Mouse (Mus musculus) embryonic facial prominence, embryonic 10.5 days (tissue): ENCODE measurements at regions not wholly inside any gene's neighbourhood (a gene's known extent, or its start where the extent isn't known, plus 50 kb on each side); places are given as distances from the start of the nearest gene placed in this dataset.
A peak's percentile ranks its signal among the peaks of the same experiment; 100 is the strongest.
"Not testable (repeated sequence)": the region's sequence is repeated elsewhere in the genome, so short reads cannot be mapped to it uniquely, and the experiment has no call there.

Experiments
- DNase-seq: peaks from one replicate; pipeline ENCODE4 v3.0.0-alpha.2; 2017; ENCODE audit warnings: low spot score
- H3K27ac ChIP-seq: fragments of 300-500 bp; sonication (generic); replicated peaks from 2 replicates; pipeline ENCODE4 v1.5.1; 2016; ENCODE audit warnings: mild to moderate bottlenecking
- H3K27me3 ChIP-seq: fragments of 300-500 bp; sonication (generic); replicated peaks from 2 replicates; pipeline ENCODE4 v1.6.1; 2016; ENCODE audit warnings: low read depth, mild to moderate bottlenecking; ENCODE audit not compliant: poor library complexity, severe bottlenecking
- H3K36me3 ChIP-seq: fragments of 300-500 bp; sonication (generic); replicated peaks from 2 replicates; pipeline ENCODE4 v1.6.1; 2016; ENCODE audit warnings: mild to moderate bottlenecking, moderate library complexity
- H3K4me1 ChIP-seq: fragments of 300-500 bp; sonication (generic); 2 replicates; pipeline ENCODE4 v1.6.1; 2016
- H3K4me3 ChIP-seq: fragments of 300-500 bp; sonication (generic); 2 replicates; pipeline ENCODE4 v1.5.1; 2016; ENCODE audit warnings: mild to moderate bottlenecking, moderate library complexity
- H3K9me3 ChIP-seq: fragments of 300-500 bp; sonication (generic); 2 replicates; pipeline ENCODE4 v1.6.1; 2016; ENCODE audit warnings: mild to moderate bottlenecking
- WGBS: fragments of 180-500 bp; shearing (Covaris S2); methylation state at CpG from one replicate; pipeline ENCODE4 v1.1.7; 2016; 5-methylcytosine and 5-hydroxymethylcytosine counted together

DNA sequence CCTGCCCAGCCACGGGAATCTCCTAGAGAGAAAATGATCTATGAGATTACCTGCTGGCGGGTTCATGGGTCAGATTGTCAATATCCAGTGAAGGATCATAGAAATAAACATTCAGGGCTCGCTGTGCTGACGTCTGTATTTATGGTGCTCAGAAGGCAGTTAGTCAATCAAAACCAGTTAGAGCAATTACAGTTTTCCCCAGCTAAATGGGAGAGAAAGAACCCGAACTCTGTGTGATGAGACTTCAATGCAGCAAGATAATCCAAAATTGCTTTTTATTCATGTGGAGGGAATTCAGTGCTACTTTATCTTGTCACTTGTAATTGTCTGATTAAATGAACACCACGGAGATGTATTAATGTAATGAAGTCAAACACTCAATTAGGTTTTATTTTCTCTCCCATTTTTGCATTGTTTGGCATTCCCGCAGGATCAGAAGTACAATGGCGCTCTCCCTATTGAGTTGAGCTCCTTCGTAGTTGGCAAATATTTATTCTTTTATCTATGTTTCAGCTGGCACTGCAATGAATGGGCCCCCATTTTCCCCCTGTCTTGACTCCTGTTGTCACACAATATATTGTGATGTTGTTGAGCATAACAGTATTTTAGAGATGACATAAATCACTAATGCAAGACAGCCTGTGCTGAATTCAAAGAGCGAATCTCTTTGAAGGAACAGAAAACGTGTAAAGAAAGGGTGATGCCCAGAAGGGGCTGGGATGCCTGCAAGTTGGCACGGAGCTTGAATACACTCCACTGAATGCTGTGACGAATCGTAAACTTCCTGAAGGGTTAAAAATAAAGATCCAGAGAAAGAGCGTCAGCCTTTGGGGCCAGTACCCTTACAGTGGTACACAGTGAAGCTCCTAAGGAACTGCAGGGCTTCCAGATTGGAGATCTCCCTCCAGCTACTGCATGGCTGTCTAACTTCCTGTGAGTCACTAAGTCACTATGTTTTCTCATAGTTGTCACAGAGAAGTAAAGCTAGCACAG, 183.0 kb upstream of the Rhobtb1 start:
- no peaks in the 10 kb centered on the region for H3K36me3 ChIP-seq
- no peaks in the 10 kb centered on the region for H3K9me3 ChIP-seq
- H3K27me3 ChIP-seq, result no peaks in the 10 kb centered on the region
- H3K4me3 ChIP-seq, result no peak overlapping the region
- no peak for DNase-seq
- no peaks in the 10 kb centered on the region for H3K4me1 ChIP-seq
- 80% methylated on average over 15 of the region's 15 CpGs for WGBS
- no peak overlapping the region for H3K27ac ChIP-seq

DNA sequence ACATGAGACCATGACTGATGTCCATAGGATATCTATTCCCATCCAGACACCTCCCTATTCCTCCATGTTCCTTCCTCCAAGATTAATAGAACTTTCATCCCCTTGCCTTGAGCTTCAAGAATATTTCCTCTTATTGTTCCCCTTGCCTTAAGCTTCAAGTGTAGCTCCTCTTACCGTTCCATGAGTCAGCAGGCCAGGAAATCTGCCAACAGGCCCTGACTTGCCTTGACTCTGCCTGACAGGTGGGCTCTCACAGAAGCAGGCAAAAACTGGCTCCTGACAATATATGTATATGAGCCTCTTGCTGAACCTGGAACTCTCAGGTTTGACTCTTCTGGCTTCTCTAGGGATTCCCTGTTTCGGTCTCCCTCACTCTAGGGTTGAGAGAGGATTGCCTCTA, 180.7 kb upstream of the Rhobtb1 start:
- Histone ChIP-seq H3K4me1 (no peaks in the 10 kb centered on the region), H3K9me3 (no peaks in the 10 kb centered on the region), H3K27me3 (no peaks in the 10 kb centered on the region), H3K36me3 (no peaks in the 10 kb centered on the region), H3K27ac (no peak overlapping the region), H3K4me3 (no peak overlapping the region)
- WGBS, result 90% methylated on average over 2 of the region's 2 CpGs
- DNase-seq, result no peak

GRCm38 (mm10) chr10:68974771-68975170, 176.5 kb upstream of the Rhobtb1 start:
- Histone ChIP-seq H3K9me3 (no peaks in the 10 kb centered on the region), H3K36me3 (no peaks in the 10 kb centered on the region), H3K27me3 (no peaks in the 10 kb centered on the region), H3K4me1 (no peaks in the 10 kb centered on the region), H3K27ac (no peak overlapping the region), H3K4me3 (no peak overlapping the region)
- WGBS, result 71% methylated on average over 7 of the region's 7 CpGs
- DNase-seq, result no peak

GRCm38 (mm10) chr10:68976443-68977025, 174.7 kb upstream of the Rhobtb1 start:
- Histone ChIP-seq H3K36me3 (no peaks in the 10 kb centered on the region), H3K27me3 (no peaks in the 10 kb centered on the region), H3K9me3 (no peaks in the 10 kb centered on the region), H3K27ac (no peak overlapping the region), H3K4me1 (no peaks in the 10 kb centered on the region), H3K4me3 (no peak overlapping the region)
- no peak for DNase-seq
- 88% methylated on average over 10 of the region's 10 CpGs for WGBS

DNA sequence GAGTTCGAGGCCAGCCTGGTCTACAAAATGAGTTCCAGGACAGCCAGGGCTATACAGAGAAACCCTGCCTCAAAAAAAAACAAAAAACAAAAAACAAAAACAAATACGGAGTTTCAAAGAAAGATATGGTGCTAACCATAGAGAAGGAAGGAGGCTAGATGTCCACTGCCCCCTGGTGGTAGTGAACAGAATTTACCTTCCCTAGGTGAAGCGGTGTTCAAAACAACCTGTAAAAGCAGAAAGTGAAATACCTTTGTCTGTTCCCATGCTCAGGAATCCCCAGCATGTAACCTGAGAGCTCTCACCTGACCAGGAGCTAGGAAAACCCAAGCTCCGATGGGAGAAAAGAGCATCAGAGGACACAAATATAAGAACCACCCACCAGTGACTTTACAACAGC, 173.1 kb upstream of the Rhobtb1 start:
- no peak overlapping the region for H3K27ac ChIP-seq
- H3K9me3 ChIP-seq, result no peaks in the 10 kb centered on the region
- H3K36me3 ChIP-seq, result no peaks in the 10 kb centered on the region
- no peaks in the 10 kb centered on the region for H3K4me1 ChIP-seq
- peak; percentile 28 for DNase-seq
- 68% methylated on average over 4 of the region's 4 CpGs for WGBS
- H3K4me3 ChIP-seq, result no peak overlapping the region
- H3K27me3 ChIP-seq, result no peaks in the 10 kb centered on the region

- Histone ChIP-seq H3K36me3 (no peaks in the 10 kb centered on the region), H3K27ac (no peak overlapping the region), H3K4me3 (no peak overlapping the region), H3K27me3 (no peaks in the 10 kb centered on the region), H3K9me3 (no peaks in the 10 kb centered on the region), H3K4me1 (no peaks in the 10 kb centered on the region)
- DNase-seq, result no peak
- WGBS, result 83% methylated on average over 7 of the region's 7 CpGs
Measured at GRCm38 (mm10) chr10:68979949-68980348, 171.3 kb upstream of the Rhobtb1 start.

GRCm38 (mm10) chr10:68982288-68982687, 168.9 kb upstream of the Rhobtb1 start:
- no peak overlapping the region for H3K27ac ChIP-seq
- 88% methylated on average over 8 of the region's 8 CpGs for WGBS

GRCm38 (mm10) chr10:68990584-68990983, 160.7 kb upstream of the Rhobtb1 start:
- H3K27me3 ChIP-seq, result no peaks in the 10 kb centered on the region
- WGBS, result 82% methylated on average over 6 of the region's 6 CpGs
- no peaks in the 10 kb centered on the region for H3K36me3 ChIP-seq
- no peak for DNase-seq
- H3K27ac ChIP-seq, result no peak overlapping the region
- no peaks in the 10 kb centered on the region for H3K9me3 ChIP-seq
- H3K4me1 ChIP-seq, result peaks cover 8% of the 10 kb centered on the region; the same call in 1 of the 2 replicates
- no peak overlapping the region for H3K4me3 ChIP-seq

More at GRCm38 (mm10) chr10:68982288-68982687, 168.9 kb upstream of the Rhobtb1 start:
- no peaks in the 10 kb centered on the region for H3K9me3 ChIP-seq
- H3K36me3 ChIP-seq, result no peaks in the 10 kb centered on the region
- no peak for DNase-seq
- no peaks in the 10 kb centered on the region for H3K4me1 ChIP-seq
- no peak overlapping the region for H3K4me3 ChIP-seq
- no peaks in the 10 kb centered on the region for H3K27me3 ChIP-seq

- 90% methylated on average over 6 of the region's 6 CpGs for WGBS
Measured at GRCm38 (mm10) chr10:68999610-69000009, 151.6 kb upstream of the Rhobtb1 start.

GRCm38 (mm10) chr10:69001654-69002435, 149.4 kb upstream of the Rhobtb1 start:
- no peak overlapping the region for H3K27ac ChIP-seq
- 89% methylated on average over 12 of the region's 12 CpGs for WGBS
- H3K4me1 ChIP-seq, result peaks cover 4% of the 10 kb centered on the region
- no peak overlapping the region for H3K4me3 ChIP-seq
- no peaks in the 10 kb centered on the region for H3K36me3 ChIP-seq
- no peak for DNase-seq
- H3K9me3 ChIP-seq, result no peaks in the 10 kb centered on the region
- no peaks in the 10 kb centered on the region for H3K27me3 ChIP-seq

More at GRCm38 (mm10) chr10:68999610-69000009, 151.6 kb upstream of the Rhobtb1 start:
- Histone ChIP-seq H3K9me3 (no peaks in the 10 kb centered on the region), H3K4me3 (no peak overlapping the region), H3K4me1 (no peaks in the 10 kb centered on the region), H3K27me3 (no peaks in the 10 kb centered on the region), H3K27ac (no peak overlapping the region), H3K36me3 (no peaks in the 10 kb centered on the region)
- no peak for DNase-seq

- 45% methylated on average over 9 of the region's 9 CpGs for WGBS
- H3K9me3 ChIP-seq, result no peaks in the 10 kb centered on the region
- no peaks in the 10 kb centered on the region for H3K27me3 ChIP-seq
Measured at GRCm38 (mm10) chr10:69005199-69005872, 145.9 kb upstream of the Rhobtb1 start.

DNA sequence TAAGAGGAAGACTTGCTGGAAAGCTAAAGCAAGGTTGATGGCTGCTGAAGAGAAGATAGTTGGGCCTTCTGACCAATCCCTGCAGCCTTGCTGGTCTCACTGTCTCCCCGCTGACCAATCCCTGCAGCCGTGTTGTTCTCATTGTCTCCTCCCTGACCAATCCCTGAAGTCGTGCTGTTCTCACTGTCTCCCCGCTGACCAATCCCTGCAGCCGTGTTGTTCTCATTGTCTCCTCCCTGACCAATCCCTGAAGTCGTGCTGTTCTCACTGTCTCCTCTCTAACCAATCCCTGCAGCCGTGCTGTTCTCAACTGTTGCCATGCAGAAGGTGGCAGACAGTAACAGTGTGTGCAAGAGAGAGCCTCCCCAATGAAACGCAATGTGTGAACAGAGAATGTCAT, 142.6 kb upstream of the Rhobtb1 start:
- H3K36me3 ChIP-seq, DNase-seq, H3K9me3 ChIP-seq, H3K27me3 ChIP-seq, H3K4me1 ChIP-seq, H3K27ac ChIP-seq, H3K4me3 ChIP-seq: not testable (repeated sequence)
- WGBS, result 89% methylated on average over 8 of the region's 8 CpGs

More at GRCm38 (mm10) chr10:69005199-69005872, 145.9 kb upstream of the Rhobtb1 start:
- DNase-seq, result peak; percentile 81
- Histone ChIP-seq H3K4me1 (peaks cover 4% of the 10 kb centered on the region), H3K27ac (no peak overlapping the region), H3K36me3 (no peaks in the 10 kb centered on the region), H3K4me3 (no peak overlapping the region)
